Mouse (Mus musculus): ENCODE measurements around the gene Rgs2.

DNA sequence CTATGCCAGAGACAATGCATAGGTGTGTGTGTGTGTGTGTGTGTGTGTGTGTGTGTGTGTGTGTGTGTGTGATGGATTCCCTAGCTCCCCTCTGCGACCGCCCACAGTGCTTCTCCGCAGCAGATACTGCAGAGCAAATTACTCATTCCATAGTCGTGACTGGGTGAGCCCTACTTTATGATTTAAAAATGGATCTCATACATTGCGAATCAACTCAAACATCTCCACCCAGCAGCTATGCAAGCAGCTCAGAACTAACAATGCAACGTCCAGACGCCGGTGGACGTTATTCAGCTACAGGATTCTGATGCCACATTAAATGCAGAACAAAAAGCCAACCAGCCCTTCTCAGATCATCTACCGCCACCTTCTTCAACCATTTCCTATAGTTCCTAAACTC lies 545 bp downstream of the Rgs2 start:
- TF ChIP-seq CTCF (IDR thresholded peaks at IDR 0.05; ENCODE audit: extremely low read depth, insufficient read length, insufficient replicate concordance, low read depth, low read length), result no peak
- no peak for TF ChIP-seq POLR2A (IDR thresholded peaks at IDR 0.05; ENCODE audit: low read depth, low read length)
